Mouse (Mus musculus) cerebellum, adult 2 months (tissue): ENCODE measurements around the gene St6galnac4. TPM values are rescaled to one million over a fixed set of nuclear protein-coding genes. Genes with fewer than 3 reads are reported as not detected.

Experiments used
- DNase-seq, 2 experiments: peaks; one replicate each; pipeline ENCODE4 v3.0.0; 2021
- H3K27ac ChIP-seq: fragments of 200-500 bp; 2 replicates; pipeline ENCODE4 v1.5.1; 2012; ENCODE audit warnings: low read length, control low read depth, inconsistent platforms; ENCODE audit not compliant: insufficient read depth
- H3K27me3 ChIP-seq: fragments of 200-500 bp; 2 replicates; pipeline ENCODE4 v1.6.1; 2012; ENCODE audit warnings: inconsistent platforms, mild to moderate bottlenecking, low read length, moderate library complexity; ENCODE audit not compliant: control insufficient read depth, insufficient read depth
- H3K4me1 ChIP-seq: fragments of 200-500 bp; 2 replicates; pipeline ENCODE4 v1.6.1; 2011; ENCODE audit warnings: low read length; ENCODE audit not compliant: control insufficient read depth, insufficient read depth
- H3K4me3 ChIP-seq: fragments of 200-500 bp; replicated peaks from 2 replicates; pipeline ENCODE3; 2011; ENCODE audit warnings: mild to moderate bottlenecking, low read depth, low read length, control low read depth; ENCODE audit not compliant: insufficient read depth
- CTCF ChIP-seq: fragments of 200-500 bp; IDR thresholded peaks from 2 replicates; pipeline ENCODE4 v1.5.1; 2011; ENCODE audit warnings: low read depth, mild to moderate bottlenecking, control low read depth, low read length, moderate library complexity, borderline replicate concordance; ENCODE audit not compliant: insufficient read depth
- POLR2A ChIP-seq: fragments of 200-500 bp; IDR thresholded peaks from 2 replicates; pipeline ENCODE4 v1.6.1; 2011; ENCODE audit warnings: low read length, control low read depth, borderline replicate concordance; ENCODE audit not compliant: insufficient read depth
- WGBS: fragments of 180-500 bp; shearing (Covaris S2); methylation state at CpG from one replicate; pipeline ENCODE4 v1.1.7; 2018; 5-methylcytosine and 5-hydroxymethylcytosine counted together
- polyA plus RNA-seq: library from polyadenylated mRNA; depleted of rRNA; stranded (reverse); fragments of >200 nt; gene quantifications from 2 replicates; pipeline ENCODE4 v1.2.3, GENCODE M21; 2012; rRNA removed

The St6galnac4 gene
- polyA plus RNA-seq, 1 experiment: 91.4 TPM

GRCm38 (mm10) chr2:32641810-32642209 is 54.9 kb downstream of the St6galnac4 start:
- H3K27me3 ChIP-seq: no peaks in the 10 kb centered on the region
- 84% methylated on average over 5 of the region's 5 CpGs for WGBS
- TF ChIP-seq POLR2A: no peak
- no peak for TF ChIP-seq CTCF
- DNase-seq: no peak
- H3K4me1 ChIP-seq: no peaks in the 10 kb centered on the region; the same call in 1 of the 2 replicates
- no peak overlapping the region for H3K4me3 ChIP-seq
- H3K27ac ChIP-seq: no peak overlapping the region

GRCm38 (mm10) chr2:32642813-32643212 is 55.9 kb downstream of the St6galnac4 start:
- 36% methylated on average over 7 of the region's 7 CpGs for WGBS
- Histone ChIP-seq H3K27me3 (no peaks in the 10 kb centered on the region), H3K27ac (no peak overlapping the region), H3K4me3 (no peak overlapping the region), H3K4me1 (no peaks in the 10 kb centered on the region; the same call in 1 of the 2 replicates)
- TF ChIP-seq POLR2A: no peak
- no peak for TF ChIP-seq CTCF
- DNase-seq: no peak

GRCm38 (mm10) chr2:32644083-32644482 is 57.2 kb downstream of the St6galnac4 start:
- TF ChIP-seq CTCF (no peak), POLR2A (no peak)
- WGBS: 94% methylated on average over 9 of the region's 9 CpGs
- DNase-seq: no peak
- Histone ChIP-seq H3K4me3 (no peak overlapping the region), H3K4me1 (no peaks in the 10 kb centered on the region; the same call in 1 of the 2 replicates), H3K27ac (no peak overlapping the region), H3K27me3 (no peaks in the 10 kb centered on the region)

GRCm38 (mm10) chr2:32644799-32645475 is 58.0 kb downstream of the St6galnac4 start:
- no peaks in the 10 kb centered on the region; the same call in 1 of the 2 replicates for H3K4me1 ChIP-seq
- no peak overlapping the region for H3K27ac ChIP-seq
- no peak for TF ChIP-seq CTCF
- no peak for TF ChIP-seq POLR2A
- no peaks in the 10 kb centered on the region for H3K27me3 ChIP-seq
- WGBS: 92% methylated on average over 8 of the region's 8 CpGs
- no peak overlapping the region for H3K4me3 ChIP-seq
- DNase-seq: no peak

GRCm38 (mm10) chr2:32645647-32646046 is 58.8 kb downstream of the St6galnac4 start:
- no peak for DNase-seq
- Histone ChIP-seq H3K4me1 (no peaks in the 10 kb centered on the region; the same call in 1 of the 2 replicates), H3K4me3 (no peak overlapping the region), H3K27ac (no peak overlapping the region), H3K27me3 (no peaks in the 10 kb centered on the region)
- no peak for TF ChIP-seq CTCF
- no peak for TF ChIP-seq POLR2A
- 53% methylated on average over 3 of the region's 3 CpGs for WGBS

GRCm38 (mm10) chr2:32646379-32647056 is 59.6 kb downstream of the St6galnac4 start, which contains the start of gene Eng:
Eng (plus strand) TSS chr2:32646595.
- no peaks in the 10 kb centered on the region for H3K27me3 ChIP-seq
- no peaks in the 10 kb centered on the region; the same call in 1 of the 2 replicates for H3K4me1 ChIP-seq
- 63% methylated on average over 31 of the region's 31 CpGs for WGBS
- DNase-seq: no peak
- H3K27ac ChIP-seq: peak within 1 kb of the TSS; percentile 12; the same call in 1 of the 2 replicates
- TF ChIP-seq CTCF: no peak
- no peak for TF ChIP-seq POLR2A
- H3K4me3 ChIP-seq: peak within 1 kb of the TSS; percentile 6

- WGBS: 88% methylated on average over 7 of the region's 7 CpGs
- no peak for TF ChIP-seq CTCF
- TF ChIP-seq POLR2A: no peak
- DNase-seq: no peak
- H3K4me3 ChIP-seq: no peak overlapping the region
- no peaks in the 10 kb centered on the region; the same call in 1 of the 2 replicates for H3K4me1 ChIP-seq
- no peaks in the 10 kb centered on the region for H3K27me3 ChIP-seq
- no peak overlapping the region for H3K27ac ChIP-seq
Measured at GRCm38 (mm10) chr2:32647366-32647765, 60.5 kb downstream of the St6galnac4 start.

Other genes with a start within 250 kb of the St6galnac4 start
- 159 and 176 TPM in 2 replicates for gene Ciz1, start 234.8 kb upstream of the St6galnac4 start, polyA plus RNA-seq
- gene Dnm1, start 233.8 kb upstream of the St6galnac4 start, polyA plus RNA-seq: 1,410 and 1,576 TPM in 2 replicates
- 284 and 338 TPM in 2 replicates for gene 1110008P14Rik, start 205.2 kb upstream of the St6galnac4 start, polyA plus RNA-seq
- gene Lcn2, start 198.8 kb upstream of the St6galnac4 start, polyA plus RNA-seq: 0.48 and 1.0 TPM in 2 replicates
- gene Ptges2, start 191.2 kb upstream of the St6galnac4 start, polyA plus RNA-seq: 60.9 and 61.1 TPM in 2 replicates
- gene Naif1, start 136.6 kb upstream of the St6galnac4 start, polyA plus RNA-seq: 3.3 TPM in 2 replicates
- gene Slc25a25, start 135.7 kb upstream of the St6galnac4 start, polyA plus RNA-seq: 67.0 and 76.2 TPM in 2 replicates
- 38.1 and 40.2 TPM in 2 replicates for gene Fam102a, start 51.8 kb upstream of the St6galnac4 start, polyA plus RNA-seq
- gene Dpm2, start 16.2 kb upstream of the St6galnac4 start, polyA plus RNA-seq: 131 and 137 TPM in 2 replicates
- 25.2 and 28.4 TPM in 2 replicates for gene Pip5kl1, start 12.3 kb upstream of the St6galnac4 start, polyA plus RNA-seq
- gene 9430097D07Rik, start 11.4 kb upstream of the St6galnac4 start, polyA plus RNA-seq: 0.59 and 0.60 TPM in 2 replicates
- 89.5 TPM in 2 replicates for gene St6galnac6, start 12.6 kb downstream of the St6galnac4 start, polyA plus RNA-seq
- 127 and 132 TPM in 2 replicates for gene Ak1, start 34.7 kb downstream of the St6galnac4 start, polyA plus RNA-seq
- gene Eng, start 59.5 kb downstream of the St6galnac4 start, polyA plus RNA-seq: 28.0 and 31.6 TPM in 2 replicates
- 19.2 and 19.7 TPM in 2 replicates for gene Fpgs, start 117.0 kb downstream of the St6galnac4 start, polyA plus RNA-seq
- 170 and 186 TPM in 2 replicates for gene Cdk9, start 126.0 kb downstream of the St6galnac4 start, polyA plus RNA-seq
- 47.0 and 53.2 TPM in 2 replicates for gene Sh2d3c, start 134.0 kb downstream of the St6galnac4 start, polyA plus RNA-seq
- gene 6330409D20Rik, start 153.9 kb downstream of the St6galnac4 start, polyA plus RNA-seq: 5.6 and 7.7 TPM in 2 replicates
- 41.6 and 43.8 TPM in 2 replicates for gene Tor2a, start 170.1 kb downstream of the St6galnac4 start, polyA plus RNA-seq
- gene Ttc16, start 188.5 kb downstream of the St6galnac4 start, polyA plus RNA-seq: 2.0 and 2.6 TPM in 2 replicates
- gene Ptrh1, start 188.7 kb downstream of the St6galnac4 start, polyA plus RNA-seq: 7.4 and 8.5 TPM in 2 replicates
- 0.70 and 1.7 TPM in 2 replicates for gene Cfap157, start 197.3 kb downstream of the St6galnac4 start, polyA plus RNA-seq